Mouse (Mus musculus) midbrain, embryonic 11.5 days (tissue): ENCODE data around the gene Gm21970. TPM values are rescaled to one million over a fixed set of nuclear protein-coding genes. Genes with fewer than 3 reads are reported as not detected.

Experiments used
- ATAC-seq: fragments of 200-750 bp; cut with Nextera tagmentation; 2 replicates; pipeline ENCODE4 v1.8.0; 2017; ENCODE audit warnings: moderate TSS enrichment, moderate library complexity; ENCODE audit not compliant: low FRiP score
- DNase-seq: peaks from one replicate; pipeline ENCODE4 v3.0.0; 2015; ENCODE audit warnings: low spot score; ENCODE audit errors: missing footprints
- H3K27ac ChIP-seq: fragments of 300-500 bp; sonication (generic); 2 replicates; pipeline ENCODE4 v1.5.1; 2014; ENCODE audit warnings: low read depth, low read length
- H3K27me3 ChIP-seq: fragments of 300-500 bp; sonication (generic); 2 replicates; pipeline ENCODE4 v1.6.1; 2014; ENCODE audit warnings: mild to moderate bottlenecking, low read length, moderate library complexity, mixed read lengths; ENCODE audit not compliant: control insufficient read depth, insufficient read depth
- H3K36me3 ChIP-seq: fragments of 300-500 bp; sonication (generic); 2 replicates; pipeline ENCODE4 v1.6.1; 2014; ENCODE audit warnings: mild to moderate bottlenecking, low read length, moderate library complexity, mixed read lengths; ENCODE audit not compliant: control insufficient read depth, insufficient read depth
- H3K4me1 ChIP-seq: fragments of 300-500 bp; sonication (generic); 2 replicates; pipeline ENCODE4 v1.6.1; 2014; ENCODE audit warnings: low read length; ENCODE audit not compliant: control insufficient read depth, insufficient read depth
- H3K4me2 ChIP-seq: fragments of 300-500 bp; sonication (generic); 2 replicates; pipeline ENCODE4 v1.6.1; 2014; ENCODE audit warnings: mild to moderate bottlenecking, moderate library complexity
- H3K4me3 ChIP-seq: fragments of 300-500 bp; sonication (generic); 2 replicates; pipeline ENCODE4 v1.5.1; 2014; ENCODE audit warnings: low read depth, low read length
- H3K9ac ChIP-seq: fragments of 300-500 bp; sonication (generic); 2 replicates; pipeline ENCODE4 v1.6.1; 2014; ENCODE audit warnings: low read length
- H3K9me3 ChIP-seq: fragments of 300-500 bp; sonication (generic); 2 replicates; pipeline ENCODE4 v1.6.1; 2016; ENCODE audit warnings: low read length; ENCODE audit not compliant: control insufficient read depth
- WGBS: fragments of 180-500 bp; shearing (Covaris S2); extraction: QIAGEN DNeasy Blood & Tissue Kit; methylation state at CpG from one replicate; pipeline ENCODE4 v1.1.7; 2014; 5-methylcytosine and 5-hydroxymethylcytosine counted together
- polyA plus RNA-seq: library from polyadenylated mRNA; unstranded; fragments of >200 nt; fragmentation: Nextera tagmentation; extraction: Ambion mirVana; gene quantifications from 2 replicates; pipeline ENCODE4 v1.2.1, GENCODE M21; 2014

The Gm21970 gene
- polyA plus RNA-seq, 1 experiment from 2014 or later, result not detected

GRCm38 (mm10) chr16:91458976-91459375, 67.5 kb downstream of the Gm21970 start:
- H3K27me3 ChIP-seq, result no peaks in the 10 kb centered on the region
- no peaks in the 10 kb centered on the region for H3K36me3 ChIP-seq
- no peak for DNase-seq
- no peaks in the 10 kb centered on the region for H3K4me1 ChIP-seq
- no peak for ATAC-seq
- H3K4me2 ChIP-seq, result no peak overlapping the region
- H3K27ac ChIP-seq, result no peak overlapping the region
- H3K4me3 ChIP-seq, result no peak overlapping the region
- WGBS, result 64% methylated on average over 5 of the region's 5 CpGs
- no peaks in the 10 kb centered on the region for H3K9me3 ChIP-seq
- no peak overlapping the region for H3K9ac ChIP-seq

- ATAC-seq (no peak), DNase-seq (no peak)
- H3K4me2 ChIP-seq, result no peak overlapping the region
- no peak overlapping the region for H3K4me3 ChIP-seq
- H3K9me3 ChIP-seq, result no peaks in the 10 kb centered on the region
- H3K27me3 ChIP-seq, result no peaks in the 10 kb centered on the region
- no peaks in the 10 kb centered on the region for H3K36me3 ChIP-seq
- no peak overlapping the region for H3K9ac ChIP-seq
- WGBS, result 93% methylated on average over 3 of the region's 3 CpGs
- no peak overlapping the region for H3K27ac ChIP-seq
- no peaks in the 10 kb centered on the region for H3K4me1 ChIP-seq
These were observed 67.9 kb downstream of the Gm21970 start for GRCm38 (mm10) chr16:91459396-91459795.

GRCm38 (mm10) chr16:91459841-91460370, 68.4 kb downstream of the Gm21970 start:
- no peaks in the 10 kb centered on the region for H3K27me3 ChIP-seq
- H3K4me2 ChIP-seq, result no peak overlapping the region
- H3K4me1 ChIP-seq, result no peaks in the 10 kb centered on the region
- no peaks in the 10 kb centered on the region for H3K9me3 ChIP-seq
- DNase-seq (no peak), ATAC-seq (no peak)
- no peak overlapping the region for H3K9ac ChIP-seq
- H3K27ac ChIP-seq, result no peak overlapping the region
- 74% methylated on average over 11 of the region's 11 CpGs for WGBS
- H3K36me3 ChIP-seq, result no peaks in the 10 kb centered on the region
- H3K4me3 ChIP-seq, result no peak overlapping the region

- DNase-seq (no peak), ATAC-seq (no peak)
- Histone ChIP-seq H3K4me1 (peaks cover 8% of the 10 kb centered on the region), H3K9ac (no peak overlapping the region), H3K4me3 (no peak overlapping the region), H3K27ac (no peak overlapping the region), H3K9me3 (no peaks in the 10 kb centered on the region), H3K27me3 (no peaks in the 10 kb centered on the region), H3K36me3 (no peaks in the 10 kb centered on the region), H3K4me2 (no peak overlapping the region)
- WGBS, result 71% methylated on average over 11 of the region's 11 CpGs
These were observed 69.6 kb downstream of the Gm21970 start for GRCm38 (mm10) chr16:91461066-91461638.

DNA sequence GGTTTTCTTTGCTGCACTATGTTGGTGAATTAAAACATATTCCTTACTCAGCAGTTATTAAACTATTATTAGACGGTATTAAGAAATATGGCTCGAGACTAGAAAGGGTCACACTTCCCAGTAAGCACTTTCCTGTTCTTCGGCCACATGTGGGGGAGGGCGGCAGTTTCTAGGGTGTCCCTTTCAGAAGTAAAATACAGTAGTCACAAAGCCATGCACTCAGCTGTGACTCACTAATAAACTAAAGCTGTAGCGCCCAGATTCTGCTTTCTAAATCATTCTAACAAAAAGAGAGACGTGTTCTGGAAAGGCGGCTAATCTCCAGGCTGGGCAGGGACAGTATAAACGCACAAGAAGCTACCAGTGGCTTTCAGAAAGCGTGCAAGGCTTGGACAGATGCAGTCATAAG, 70.3 kb downstream of the Gm21970 start:
- Histone ChIP-seq H3K27ac (no peak overlapping the region), H3K36me3 (no peaks in the 10 kb centered on the region), H3K4me1 (peaks cover 12% of the 10 kb centered on the region), H3K4me3 (no peak overlapping the region), H3K27me3 (no peaks in the 10 kb centered on the region), H3K9me3 (no peaks in the 10 kb centered on the region), H3K9ac (no peak overlapping the region), H3K4me2 (no peak overlapping the region)
- ATAC-seq, result no peak
- 69% methylated on average over 9 of the region's 9 CpGs for WGBS
- no peak for DNase-seq

DNA sequence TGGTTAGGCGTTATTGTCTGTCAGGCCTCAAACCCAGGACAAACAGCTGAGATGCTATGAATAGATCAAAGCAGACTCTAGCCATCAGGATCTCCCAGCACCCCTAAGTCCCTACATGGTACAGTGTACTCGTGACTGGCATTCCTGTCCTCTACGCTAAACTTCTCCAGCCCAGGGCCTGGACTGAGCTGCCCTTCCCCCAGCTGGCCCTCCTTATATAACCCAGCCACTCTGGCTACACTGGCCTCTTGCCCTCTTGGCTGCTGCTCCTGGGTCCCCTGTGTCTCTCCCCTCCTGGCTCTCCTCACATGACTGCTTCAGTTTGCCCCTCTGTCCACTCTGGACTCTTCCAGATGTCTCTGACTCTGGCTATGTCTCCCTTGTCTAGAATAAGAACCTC, 71.1 kb downstream of the Gm21970 start:
- Histone ChIP-seq H3K27ac (no peak overlapping the region), H3K4me3 (no peak overlapping the region), H3K4me2 (no peak overlapping the region), H3K9ac (no peak overlapping the region), H3K27me3 (no peaks in the 10 kb centered on the region), H3K36me3 (no peaks in the 10 kb centered on the region), H3K9me3 (no peaks in the 10 kb centered on the region), H3K4me1 (peaks cover 13% of the 10 kb centered on the region)
- DNase-seq (no peak), ATAC-seq (no peak)
- 75% methylated on average over 3 of the region's 3 CpGs for WGBS

DNA sequence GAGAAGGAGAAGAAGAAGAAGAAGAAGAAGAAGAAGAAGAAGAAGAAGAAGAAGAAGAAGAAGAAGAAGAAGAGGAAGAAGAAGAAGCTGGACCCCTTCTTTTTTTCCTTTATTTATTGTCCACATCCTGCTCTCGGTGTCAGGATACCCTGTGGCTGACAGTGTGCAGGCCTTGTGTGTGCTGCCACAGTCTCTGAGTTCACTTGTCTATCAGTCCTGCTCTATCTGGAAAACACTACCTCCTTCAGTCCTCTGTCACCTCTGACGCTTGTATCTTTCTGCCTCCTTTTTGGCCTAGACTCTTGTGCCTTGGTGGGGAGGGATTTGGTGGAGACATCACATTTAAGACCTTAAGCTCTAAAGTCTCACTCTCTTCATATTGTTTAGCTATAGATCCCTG, 71.9 kb downstream of the Gm21970 start:
- DNase-seq (no peak), ATAC-seq (no peak)
- Histone ChIP-seq H3K36me3 (no peaks in the 10 kb centered on the region), H3K4me3 (no peak overlapping the region), H3K27ac (no peak overlapping the region), H3K9me3 (no peaks in the 10 kb centered on the region), H3K4me2 (no peak overlapping the region), H3K4me1 (peaks cover 13% of the 10 kb centered on the region), H3K9ac (no peak overlapping the region), H3K27me3 (no peaks in the 10 kb centered on the region)
- WGBS, result 91% methylated on average over 2 of the region's 2 CpGs

- H3K9me3 ChIP-seq, result no peaks in the 10 kb centered on the region
- H3K9ac ChIP-seq, result peak overlapping the region; percentile 53
- peaks cover 13% of the 10 kb centered on the region for H3K4me1 ChIP-seq
- no peaks in the 10 kb centered on the region for H3K27me3 ChIP-seq
- DNase-seq (no peak), ATAC-seq (no peak)
- H3K36me3 ChIP-seq, result no peaks in the 10 kb centered on the region
- H3K27ac ChIP-seq, result no peak overlapping the region
- WGBS, result 91% methylated on average over 4 of the region's 4 CpGs
- peak overlapping the region; percentile 77 for H3K4me2 ChIP-seq
- H3K4me3 ChIP-seq, result peak overlapping the region; percentile 49
These were observed 72.4 kb downstream of the Gm21970 start for GRCm38 (mm10) chr16:91463836-91464400.

- DNase-seq, result peak; percentile 100
- WGBS, result 3% methylated on average over 43 of the region's 44 CpGs
- no peaks in the 10 kb centered on the region for H3K27me3 ChIP-seq
- H3K9ac ChIP-seq, result peak overlapping the region; percentile 67
- peak overlapping the region; percentile 77 for H3K4me2 ChIP-seq
- peak overlapping the region; percentile 55 for H3K27ac ChIP-seq
- H3K9me3 ChIP-seq, result no peaks in the 10 kb centered on the region
- peak; percentile 97 for ATAC-seq
- no peaks in the 10 kb centered on the region for H3K36me3 ChIP-seq
- peak overlapping the region; percentile 49 for H3K4me3 ChIP-seq
- H3K4me1 ChIP-seq, result peaks cover 13% of the 10 kb centered on the region
These were observed 73.3 kb downstream of the Gm21970 start for GRCm38 (mm10) chr16:91464594-91465504.
